Mouse (Mus musculus) fibroblast of lung, adult 2 months (primary cell): ENCODE data around the gene Serpina3f.
"Not testable (repeated sequence)": the region's sequence is repeated elsewhere in the genome, so short reads cannot be mapped to it uniquely, and the experiment has no call there.

Experiments used
- DNase-seq: peaks from one replicate; pipeline ENCODE4 v3.0.0-alpha.2; 2011; ENCODE audit warnings: low read depth

Serpina3f gene

GRCm38 (mm10) chr12:104214445-104214753 lies at the start of gene Serpina3f:
Gene Serpina3f (plus strand): TSS chr12:104214544.
- no peak for DNase-seq

DNA sequence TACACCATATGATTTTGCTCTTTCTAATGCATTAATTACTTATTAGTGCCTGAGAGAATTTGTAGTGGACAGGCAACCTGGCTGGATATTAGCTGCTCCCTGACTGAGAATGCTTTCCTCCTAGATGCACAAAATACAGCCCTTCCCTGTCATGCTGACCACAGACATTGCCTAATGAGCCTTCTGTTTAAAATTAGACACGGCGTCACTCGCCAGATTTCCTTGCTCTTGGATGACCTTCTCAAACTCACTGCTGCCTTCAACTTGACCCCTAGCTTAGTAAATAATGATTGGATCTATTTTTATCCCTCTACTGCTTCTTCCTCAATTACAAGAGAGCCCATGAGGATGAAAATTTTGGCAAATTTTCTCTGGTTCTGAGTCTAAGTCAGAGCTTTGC lies 39.6 kb upstream of the Serpina3f start:
- no peak for DNase-seq

GRCm38 (mm10) chr12:104175636-104176035 lies 38.7 kb upstream of the Serpina3f start:
- no peak for DNase-seq

DNA sequence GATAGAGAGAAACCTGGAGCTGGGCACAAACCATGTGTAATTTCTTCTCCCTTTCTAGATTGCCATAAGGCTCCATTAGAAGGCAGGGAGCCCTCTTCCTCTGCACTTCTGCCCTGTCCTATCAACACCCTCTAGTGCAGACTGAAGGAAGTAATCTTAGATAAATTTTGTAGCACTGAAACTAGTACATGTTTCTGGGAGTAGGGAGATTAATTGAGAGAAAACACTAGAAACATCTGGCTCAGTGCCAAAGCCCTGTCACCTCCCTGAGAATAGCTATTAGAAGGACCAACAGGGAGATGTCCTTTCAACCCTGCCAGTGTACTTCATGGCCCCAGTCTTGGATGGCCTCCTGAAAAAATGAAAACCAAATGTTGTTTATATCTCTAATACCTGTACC lies 35.8 kb upstream of the Serpina3f start:
- no peak for DNase-seq

- DNase-seq, result no peak
These were observed 35.4 kb upstream of the Serpina3f start for GRCm38 (mm10) chr12:104178987-104179386.

DNA sequence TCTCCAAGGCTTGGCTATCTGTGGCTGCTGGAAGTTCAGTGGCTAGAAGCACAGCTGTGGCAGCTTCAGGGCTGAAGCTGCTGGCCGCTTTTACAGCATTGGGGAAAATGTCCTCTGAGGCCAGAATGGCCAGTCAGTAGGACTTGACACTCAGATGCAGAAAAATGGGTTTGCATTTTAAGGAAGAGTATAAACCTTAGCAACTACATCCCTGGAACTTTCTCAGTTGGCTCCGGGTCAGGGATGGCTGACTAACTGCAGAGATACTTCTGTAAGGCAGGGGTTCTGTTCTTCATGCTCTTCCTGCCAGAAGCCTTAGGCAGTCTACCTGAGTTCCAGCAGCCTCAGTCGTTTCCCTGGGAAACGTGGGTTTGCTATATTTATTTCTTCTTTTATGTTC lies 29.3 kb upstream of the Serpina3f start:
- no peak for DNase-seq

- peak; percentile 45 for DNase-seq
These were observed 28.2 kb upstream of the Serpina3f start for GRCm38 (mm10) chr12:104186041-104186581.

DNA sequence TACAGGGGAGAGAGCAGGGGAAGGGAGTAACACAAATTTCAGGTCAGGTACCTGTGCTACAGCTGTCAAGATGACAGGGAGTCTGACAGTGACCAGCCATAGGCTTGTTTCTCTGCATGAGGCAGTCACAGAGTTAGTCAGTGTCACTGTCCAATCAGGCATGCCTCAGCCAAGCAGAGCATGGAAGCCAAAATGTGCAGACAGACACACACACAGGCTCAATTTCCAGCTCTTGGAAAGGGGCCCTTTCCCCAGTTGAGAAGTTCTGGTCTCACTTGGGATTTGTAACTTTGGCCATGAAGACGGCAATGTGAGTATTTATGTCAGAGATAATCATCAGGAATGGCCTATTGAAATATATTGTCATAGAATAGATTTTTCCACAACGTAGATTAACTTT lies 25.1 kb upstream of the Serpina3f start:
- no peak for DNase-seq

DNA sequence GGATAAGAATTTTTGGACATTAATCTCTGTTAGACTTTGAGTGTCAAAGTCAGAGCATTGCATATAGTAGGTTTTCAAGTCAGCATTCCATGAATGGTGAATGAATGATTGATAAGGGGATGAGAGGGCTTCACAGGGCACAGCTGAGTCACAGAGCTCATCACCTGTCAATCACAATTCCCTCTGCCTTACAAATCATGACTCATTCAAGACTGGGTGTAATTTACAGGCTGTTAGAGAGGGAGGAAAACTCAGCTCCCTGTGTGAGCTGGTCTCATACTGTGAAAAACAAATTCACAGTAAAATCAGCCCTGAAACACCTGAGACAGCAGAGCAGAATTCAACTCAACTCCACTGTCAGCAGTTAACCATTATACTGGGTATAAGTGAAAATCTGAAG lies 23.5 kb upstream of the Serpina3f start:
- DNase-seq, result no peak

DNA sequence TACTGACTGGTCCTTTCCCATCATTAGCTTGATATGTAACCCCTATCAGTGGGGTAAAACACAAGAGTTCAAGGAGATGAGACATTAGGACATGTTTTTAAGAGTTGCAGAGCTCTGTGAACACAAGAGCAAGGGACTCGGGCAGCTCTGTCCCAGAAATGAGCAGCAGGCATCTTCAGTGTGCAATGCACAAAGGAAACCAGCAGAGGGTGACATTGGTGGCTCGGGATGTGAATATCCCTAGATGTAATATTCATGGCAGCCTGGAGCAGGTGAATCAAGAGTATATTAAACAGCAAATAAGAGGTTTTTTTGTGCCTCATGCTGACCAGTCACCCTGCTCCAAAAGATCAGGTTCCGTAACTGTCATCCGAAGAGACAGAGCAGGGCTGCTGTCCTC lies 5.2 kb upstream of the Serpina3f start:
- DNase-seq, result no peak

DNA sequence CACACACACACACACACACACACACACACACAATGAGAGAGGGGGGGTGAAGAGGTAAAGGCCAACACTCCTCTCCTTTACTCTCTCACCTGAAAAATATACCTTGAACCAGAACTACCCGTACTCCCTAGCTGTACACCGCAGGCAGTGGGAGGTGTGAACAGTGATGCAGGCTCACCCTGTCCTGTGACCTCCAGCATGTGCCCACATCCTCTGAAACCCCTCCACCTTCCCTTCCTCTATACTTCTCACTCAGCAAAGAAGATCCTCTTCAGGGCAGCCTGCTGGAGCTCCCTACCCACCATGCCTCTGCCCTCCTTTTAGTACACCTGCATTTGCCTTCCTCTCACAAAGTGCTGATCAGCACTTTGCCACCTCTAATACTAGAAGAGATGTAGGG lies 4.5 kb upstream of the Serpina3f start:
- no peak for DNase-seq

- no peak for DNase-seq
These were observed 477 bp upstream of the Serpina3f start for GRCm38 (mm10) chr12:104213689-104214444.

GRCm38 (mm10) chr12:104215249-104215648 lies 905 bp downstream of the Serpina3f start:
- no peak for DNase-seq

GRCm38 (mm10) chr12:104221616-104222015 lies 7.3 kb downstream of the Serpina3f start:
- no peak for DNase-seq

- DNase-seq, result no peak
These were observed 9.3 kb downstream of the Serpina3f start for GRCm38 (mm10) chr12:104223690-104224089.

- no peak for DNase-seq
These were observed 10.4 kb downstream of the Serpina3f start for GRCm38 (mm10) chr12:104224598-104225300.

DNA sequence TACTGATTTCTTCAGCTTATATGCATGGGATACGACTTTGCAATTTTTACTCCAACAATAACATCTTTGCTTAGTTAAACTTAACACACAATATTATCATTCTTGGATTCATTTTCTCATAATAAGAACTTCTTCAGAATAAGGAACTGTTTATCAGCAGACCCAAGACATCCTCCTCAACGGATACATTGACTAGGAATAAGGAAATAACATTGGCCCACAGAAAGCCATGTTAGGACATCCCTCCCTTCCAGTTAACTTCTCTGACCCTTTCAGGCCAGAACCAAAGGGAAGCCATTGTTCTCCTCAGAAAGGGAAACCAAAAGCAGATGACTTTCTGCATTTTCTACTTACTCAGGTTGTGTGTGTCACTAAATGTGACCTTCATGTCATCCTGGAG lies 16.4 kb downstream of the Serpina3f start:
- DNase-seq, result no peak

DNA sequence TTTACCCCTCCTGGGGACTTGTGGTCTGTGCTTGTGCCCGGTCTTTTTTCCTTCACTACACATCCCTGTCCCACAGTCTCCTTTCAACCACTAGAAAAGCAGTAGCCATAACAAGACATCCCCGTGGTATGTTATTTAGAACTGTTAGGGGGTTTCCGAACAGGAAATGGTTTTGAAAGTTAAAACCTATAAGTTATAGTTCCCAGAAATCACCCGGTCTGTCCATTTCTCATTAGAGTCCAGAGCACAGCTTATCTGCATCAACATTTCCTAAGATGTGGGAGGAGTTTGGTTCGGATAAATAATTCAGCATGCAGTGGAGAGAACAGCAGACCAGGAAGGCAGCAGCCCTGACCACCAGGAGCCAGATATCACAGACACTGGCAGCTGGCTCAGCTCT lies 21.6 kb downstream of the Serpina3f start, which contains the start of gene Serpina3g:
Serpina3g (plus strand) TSS at position 331 of the 400 bp plus-strand sequence.
- DNase-seq, result no peak

- DNase-seq, result not testable (repeated sequence)
These were observed 23.7 kb downstream of the Serpina3f start for GRCm38 (mm10) chr12:104238048-104238447.

GRCm38 (mm10) chr12:104243307-104243706 lies 29.0 kb downstream of the Serpina3f start:
- DNase-seq, result no peak

GRCm38 (mm10) chr12:104245092-104245491 lies 30.7 kb downstream of the Serpina3f start:
- no peak for DNase-seq

DNA sequence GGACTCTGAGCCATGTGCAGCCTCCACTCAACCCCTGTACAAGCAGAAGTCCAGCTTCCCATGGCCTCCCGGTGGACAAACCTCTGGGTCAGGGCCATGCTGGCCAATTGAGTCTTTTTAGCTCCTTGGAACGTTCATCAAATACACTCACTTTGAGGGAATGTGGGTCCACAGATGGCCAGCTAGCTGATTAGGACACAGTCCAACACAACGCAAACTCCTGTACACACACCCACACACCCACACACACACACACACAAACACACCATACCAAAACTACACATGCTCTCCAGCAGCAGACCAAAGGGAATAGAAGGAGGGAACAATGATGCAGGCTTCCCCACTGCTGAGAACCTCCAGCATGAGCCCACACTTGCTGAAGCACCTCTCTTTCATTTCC lies 31.3 kb downstream of the Serpina3f start:
- DNase-seq, result peak; percentile 48

DNA sequence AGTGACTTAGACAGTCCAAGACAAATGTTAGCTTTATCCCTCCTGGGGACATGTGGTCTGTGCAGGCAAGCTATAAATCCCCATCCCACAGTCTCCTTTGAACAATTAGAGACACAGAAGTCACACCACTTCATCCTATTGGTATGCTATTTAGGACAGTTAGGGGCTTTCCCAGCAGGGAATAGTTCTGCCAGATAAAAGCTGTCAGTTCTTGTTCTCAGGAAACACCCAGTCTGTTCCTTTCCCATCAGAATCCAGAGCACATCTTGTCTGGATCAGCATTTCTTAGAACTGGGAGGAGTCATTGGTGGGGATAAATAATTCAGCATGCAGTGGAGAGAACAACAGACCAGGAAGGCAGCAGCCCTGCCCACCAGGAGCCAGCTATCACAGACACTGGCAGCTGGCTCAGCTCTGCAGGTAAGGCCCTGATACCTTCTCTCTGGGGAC lies 33.2 kb downstream of the Serpina3f start:
- DNase-seq, result no peak
